Mouse (Mus musculus): ENCODE results near the gene Insl5. TPM values are rescaled to one million over a fixed set of nuclear protein-coding genes. Genes with fewer than 3 reads are reported as not detected.

Gene Insl5
- 2.1 TPM for polyA plus RNA-seq (2015; fragmentation: Illumina TruSeq; extraction: RNeasy Lipid Tissue Mini Kit (QIAGEN cat#74804); ENCODE audit: low read depth, low replicate concordance)

GRCm38 (mm10) chr4:103026621-103027020 is at the start of gene Insl5:
Insl5 (minus strand) TSS chr4:103026842.

GRCm38 (mm10) chr4:102978440-102978839 is 48.2 kb downstream of the Insl5 start, which contains the start of gene Tctex1d1:
Tctex1d1 (plus strand) TSS chr4:102978606.

Other genes starting within 250 kb of the Insl5 start
- gene Tctex1d1, start 48.2 kb downstream of the Insl5 start, polyA plus RNA-seq (2015; fragmentation: Illumina TruSeq; extraction: RNeasy Lipid Tissue Mini Kit (QIAGEN cat#74804); ENCODE audit: low read depth, low replicate concordance), result 1.0 TPM
- 26.4 TPM for gene Mier1, start 87.5 kb upstream of the Insl5 start, polyA plus RNA-seq (2015; fragmentation: Illumina TruSeq; extraction: RNeasy Lipid Tissue Mini Kit (QIAGEN cat#74804); ENCODE audit: low read depth, low replicate concordance)
- gene Wdr78, start 87.7 kb upstream of the Insl5 start, polyA plus RNA-seq (2015; fragmentation: Illumina TruSeq; extraction: RNeasy Lipid Tissue Mini Kit (QIAGEN cat#74804); ENCODE audit: low read depth, low replicate concordance), result 7.4 TPM
- 6.6 TPM for gene Slc35d1, start 188.3 kb upstream of the Insl5 start, polyA plus RNA-seq (2015; fragmentation: Illumina TruSeq; extraction: RNeasy Lipid Tissue Mini Kit (QIAGEN cat#74804); ENCODE audit: low read depth, low replicate concordance)

All from brain, adult 10 weeks (tissue).